Mouse (Mus musculus) midbrain, embryonic 16.5 days (tissue): Measurements from ENCODE around the gene Vwa8. TPM values are rescaled to one million over a fixed set of nuclear protein-coding genes. Genes with fewer than 3 reads are reported as not detected.

ENCODE experiments used
- ATAC-seq: fragments of 200-750 bp; cut with Nextera tagmentation; 2 replicates; pipeline ENCODE4 v1.8.0; 2017; ENCODE audit warnings: moderate TSS enrichment
- H3K27ac ChIP-seq: fragments of 300-500 bp; sonication (generic); 2 replicates; pipeline ENCODE4 v1.5.1; 2014; ENCODE audit warnings: mild to moderate bottlenecking, low read length, mixed read lengths
- H3K27me3 ChIP-seq: fragments of 300-500 bp; sonication (generic); 2 replicates; pipeline ENCODE4 v1.6.1; 2014; ENCODE audit warnings: low read depth, low read length, mixed read lengths; ENCODE audit not compliant: control insufficient read depth, insufficient read depth
- H3K36me3 ChIP-seq: fragments of 300-500 bp; sonication (generic); 2 replicates; pipeline ENCODE4 v1.6.1; 2014; ENCODE audit warnings: mild to moderate bottlenecking, low read length, moderate library complexity, mixed read lengths; ENCODE audit not compliant: control insufficient read depth, insufficient read depth
- H3K4me1 ChIP-seq: fragments of 300-500 bp; sonication (generic); 2 replicates; pipeline ENCODE4 v1.6.1; 2014; ENCODE audit warnings: mild to moderate bottlenecking, low read length, mixed read lengths; ENCODE audit not compliant: control insufficient read depth, insufficient read depth
- H3K4me2 ChIP-seq: fragments of 300-500 bp; sonication (generic); 2 replicates; pipeline ENCODE4 v1.6.1; 2014; ENCODE audit warnings: mild to moderate bottlenecking, low read length, mixed read lengths
- H3K4me3 ChIP-seq: fragments of 300-500 bp; sonication (generic); 2 replicates; pipeline ENCODE4 v1.5.1; 2014; ENCODE audit warnings: low read depth, mild to moderate bottlenecking, low read length, moderate library complexity, mixed read lengths
- H3K9ac ChIP-seq: fragments of 300-500 bp; sonication (generic); 2 replicates; pipeline ENCODE4 v1.6.1; 2014; ENCODE audit warnings: low read depth, low read length, mixed read lengths
- H3K9me3 ChIP-seq: fragments of 300-500 bp; sonication (generic); replicated peaks from 2 replicates; pipeline ENCODE4 v1.6.1; 2014; ENCODE audit warnings: mild to moderate bottlenecking, low read length, mixed read lengths; ENCODE audit not compliant: control insufficient read depth, poor library complexity, severe bottlenecking
- WGBS: fragments of 180-500 bp; shearing (Covaris S2); extraction: QIAGEN DNeasy Blood & Tissue Kit; methylation state at CpG from one replicate; pipeline ENCODE4 v1.1.7; 2014; 5-methylcytosine and 5-hydroxymethylcytosine counted together
- polyA plus RNA-seq: library from polyadenylated mRNA; unstranded; fragments of >200 nt; fragmentation: Nextera tagmentation; extraction: Ambion mirVana; gene quantifications from 2 replicates; pipeline ENCODE4 v1.2.1, GENCODE M21; 2015

Vwa8 gene
- polyA plus RNA-seq, 1 experiment from 2014 or later = 7.3 TPM

DNA sequence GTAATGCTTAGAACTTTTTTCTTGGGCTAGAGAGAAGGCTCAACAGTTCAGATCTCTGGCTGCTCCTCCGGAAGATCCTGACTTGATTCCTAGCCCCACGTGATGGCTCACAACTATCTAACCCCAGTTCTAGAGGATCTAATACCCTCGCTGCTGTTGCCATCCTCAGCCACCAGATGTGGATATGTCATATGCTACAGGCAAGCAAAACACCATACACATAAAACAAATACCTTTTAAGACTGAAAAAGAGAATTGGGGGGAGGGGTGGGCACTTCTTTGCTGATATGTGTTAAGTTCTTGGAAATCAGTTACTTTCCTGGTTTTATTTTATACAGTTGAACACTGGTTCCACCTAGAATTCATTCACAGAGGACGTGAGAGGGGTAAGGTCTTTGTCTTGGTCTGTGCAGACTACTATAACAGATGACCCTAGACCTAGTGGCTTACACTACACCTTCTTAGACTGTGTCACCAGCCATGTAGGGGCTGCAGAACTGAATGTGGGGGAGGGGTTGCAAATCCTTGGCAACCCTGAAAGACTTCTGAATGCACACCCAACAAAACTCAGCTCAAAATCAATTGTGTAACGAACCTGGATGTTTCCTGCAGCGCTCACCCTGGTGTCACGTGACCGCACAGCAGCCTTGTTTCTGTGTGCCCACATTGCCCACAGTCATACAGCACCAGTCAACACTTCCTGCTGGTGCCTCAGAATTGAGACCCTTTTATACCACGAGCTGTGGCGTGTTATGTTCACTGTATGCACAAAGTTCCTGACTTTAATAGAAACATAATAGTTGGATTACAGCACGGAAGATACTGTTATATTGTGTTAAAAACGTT, 394.4 kb downstream of the Vwa8 start:
- Histone ChIP-seq H3K9ac (no peak overlapping the region), H3K27ac (no peak overlapping the region), H3K4me3 (no peak overlapping the region), H3K27me3 (no peaks in the 10 kb centered on the region), H3K9me3 (no peaks in the 10 kb centered on the region), H3K36me3 (no peaks in the 10 kb centered on the region), H3K4me2 (no peak overlapping the region), H3K4me1 (0 out of 2 replicates have a peak, but pooled peaks cover 2% of the 10 kb centered on the region)
- WGBS = 80% methylated on average over 12 of the region's 12 CpGs
- no peak; the same call in 1 of the 2 replicates for ATAC-seq

DNA sequence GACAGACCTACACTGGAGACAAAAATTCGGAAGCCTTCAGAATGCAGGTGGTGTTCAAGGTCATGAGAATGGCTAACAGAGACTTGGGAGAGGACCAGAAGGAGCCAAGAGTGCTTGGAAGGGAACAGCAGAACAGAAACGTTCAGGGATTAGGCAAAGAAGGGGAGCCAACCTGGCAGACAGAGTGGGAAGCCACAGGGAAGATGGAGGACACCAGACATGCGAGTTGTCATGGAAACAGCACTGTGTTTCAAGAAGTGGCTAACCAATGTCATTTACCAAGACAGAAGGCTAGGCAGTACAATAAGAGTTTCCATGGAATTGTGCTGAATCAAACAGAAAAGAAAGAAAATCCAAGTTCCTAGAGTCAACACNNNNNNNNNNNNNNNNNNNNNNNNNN, 395.7 kb downstream of the Vwa8 start:
- 48% methylated on average over 3 of the region's 3 CpGs for WGBS
- peak; percentile 67 for ATAC-seq
- H3K4me2 ChIP-seq = no peak overlapping the region
- no peak overlapping the region for H3K9ac ChIP-seq
- no peaks in the 10 kb centered on the region for H3K36me3 ChIP-seq
- no peaks in the 10 kb centered on the region for H3K27me3 ChIP-seq
- H3K27ac ChIP-seq = peak overlapping the region; percentile 60
- H3K9me3 ChIP-seq = no peaks in the 10 kb centered on the region
- 0 out of 2 replicates have a peak, but pooled peaks cover 2% of the 10 kb centered on the region for H3K4me1 ChIP-seq
- no peak overlapping the region for H3K4me3 ChIP-seq

DNA sequence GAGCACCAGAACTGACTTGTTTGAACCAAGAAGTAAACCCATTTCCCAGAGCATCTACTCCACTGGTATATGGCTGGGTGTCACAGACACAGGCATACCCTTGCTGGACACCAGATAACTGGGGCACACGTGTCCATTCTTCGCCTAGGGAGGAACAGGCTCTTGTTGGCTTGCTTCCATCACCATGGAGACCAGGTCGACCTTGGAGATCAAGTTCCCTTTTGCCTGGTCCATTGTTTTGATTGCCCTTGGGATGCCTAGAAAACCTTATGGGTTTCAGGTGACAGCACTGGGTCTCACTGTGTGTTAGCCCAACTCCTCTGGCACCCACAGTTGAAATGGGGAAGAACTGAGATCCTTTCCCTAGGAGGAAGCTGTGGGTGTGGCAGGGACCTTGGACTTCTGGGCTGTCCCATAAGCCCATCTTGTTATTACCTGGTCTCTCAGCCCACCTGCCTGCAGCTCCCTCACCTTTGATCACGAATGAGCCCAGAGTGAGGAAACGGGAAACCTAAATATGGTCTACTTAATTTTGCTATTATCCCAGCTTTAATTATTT, 403.0 kb downstream of the Vwa8 start:
- Histone ChIP-seq H3K27ac (no peak overlapping the region), H3K36me3 (no peaks in the 10 kb centered on the region), H3K4me1 (no peaks in the 10 kb centered on the region), H3K4me3 (no peak overlapping the region), H3K4me2 (no peak overlapping the region), H3K27me3 (no peaks in the 10 kb centered on the region), H3K9me3 (no peaks in the 10 kb centered on the region), H3K9ac (no peak overlapping the region)
- WGBS = 75% methylated on average over 5 of the region's 5 CpGs
- ATAC-seq = no peak

Other genes with a start within 250 kb of the Vwa8 start
- 2.4 and 2.6 TPM in 2 replicates for gene Dgkh, start 116.3 kb upstream of the Vwa8 start, polyA plus RNA-seq